Mouse (Mus musculus): ENCODE data around the gene Lrrc8d.

Lrrc8d gene

GRCm38 (mm10) chr5:105699141-105700069 lies at the start of gene Lrrc8d:
TSS of gene Lrrc8d (plus strand) at chr5:105699969.
- peak; percentile 94 for DNase-seq

GRCm38 (mm10) chr5:105650728-105651479 lies 48.9 kb upstream of the Lrrc8d start:
- DNase-seq, result no peak

GRCm38 (mm10) chr5:105651561-105651991 lies 48.2 kb upstream of the Lrrc8d start:
- peak; percentile 19 for DNase-seq

DNA sequence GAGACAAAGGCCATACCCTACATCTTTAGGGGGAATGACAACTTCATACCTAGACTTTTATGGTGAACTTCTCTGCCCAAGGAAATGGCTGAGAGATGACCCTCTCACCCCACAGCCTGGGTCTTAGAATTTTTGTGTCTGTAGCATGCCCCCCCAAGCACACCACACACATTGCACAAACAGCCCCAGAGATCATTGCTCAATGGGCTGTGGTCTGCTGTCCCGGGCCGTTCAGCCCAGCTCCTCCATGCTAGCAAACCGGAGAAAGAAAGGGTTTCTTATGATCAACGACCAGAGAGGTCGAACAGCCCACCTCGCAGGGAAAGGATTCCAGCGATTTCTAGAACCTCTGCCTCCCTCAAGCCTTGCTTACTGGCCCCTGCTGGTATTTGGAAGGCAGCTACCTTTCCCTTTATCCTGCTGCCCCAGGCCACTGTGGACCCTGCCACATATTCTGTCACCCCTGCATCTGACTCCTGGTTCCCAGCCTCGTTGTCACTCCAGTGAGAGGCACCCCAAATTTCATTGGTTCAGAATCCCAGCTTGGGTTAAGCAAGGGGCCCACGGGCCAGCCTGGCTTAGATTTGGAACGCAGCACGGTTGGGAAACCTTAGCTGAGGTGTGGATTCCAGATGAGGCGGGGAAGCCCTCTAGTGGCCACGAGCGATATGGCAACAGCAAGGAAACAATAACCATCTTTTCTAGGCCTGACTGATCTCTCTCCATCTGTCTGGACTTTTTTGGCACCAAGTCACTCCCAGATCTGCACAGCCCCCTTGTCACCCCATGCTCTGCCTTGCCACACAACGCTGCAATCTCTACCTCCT lies 45.3 kb upstream of the Lrrc8d start:
- peak; percentile 59 for DNase-seq

DNA sequence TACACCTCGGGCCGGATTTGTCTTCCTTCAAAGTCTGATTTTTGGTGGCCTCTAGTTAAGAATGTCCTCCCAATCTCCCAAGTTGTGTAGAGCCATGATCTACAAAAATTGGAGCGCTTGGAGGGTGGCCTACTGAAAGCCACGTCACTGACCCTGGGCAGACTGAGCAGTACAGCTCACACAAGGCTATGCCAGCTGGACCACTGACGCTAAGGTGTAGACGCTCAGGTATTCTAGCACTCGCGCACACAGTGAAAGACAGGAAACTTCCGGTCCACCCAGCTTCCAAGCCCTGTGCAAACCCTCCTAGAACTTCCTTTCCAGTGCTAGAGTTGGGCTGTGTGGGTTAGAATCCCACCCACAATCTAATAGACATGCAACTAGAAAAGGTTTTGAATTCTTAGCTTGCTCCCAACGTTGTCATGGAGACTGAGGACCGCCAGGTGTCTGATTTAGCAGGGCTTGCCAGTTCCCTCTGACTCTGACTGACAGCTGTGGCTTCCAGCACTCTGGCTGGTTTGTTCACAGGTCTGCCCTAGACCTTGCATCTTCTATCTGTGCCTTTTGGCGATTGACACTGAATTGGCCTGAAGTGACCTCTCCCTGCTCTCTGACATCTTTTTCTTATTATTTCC lies 44.6 kb upstream of the Lrrc8d start:
- no peak for DNase-seq

DNA sequence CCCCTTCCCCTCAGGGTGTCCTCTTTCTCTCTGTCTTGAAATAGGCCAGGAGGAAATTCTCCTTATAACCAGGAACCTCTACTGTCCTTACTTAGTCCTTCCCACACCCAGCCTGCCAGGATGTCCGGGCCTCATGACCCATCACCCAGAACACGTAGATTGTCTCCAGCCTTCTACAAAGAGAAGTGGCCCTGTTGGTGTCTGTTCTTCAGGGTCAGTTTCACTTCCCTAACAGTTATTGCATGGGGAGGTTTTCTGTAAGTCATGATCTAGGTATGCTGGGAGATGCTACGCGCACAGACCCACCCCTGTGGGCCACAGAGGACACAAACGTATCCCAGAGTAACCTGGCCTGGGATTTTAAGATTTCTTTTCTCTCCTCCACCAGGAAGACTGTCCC lies 37.9 kb upstream of the Lrrc8d start:
- DNase-seq, result no peak

DNA sequence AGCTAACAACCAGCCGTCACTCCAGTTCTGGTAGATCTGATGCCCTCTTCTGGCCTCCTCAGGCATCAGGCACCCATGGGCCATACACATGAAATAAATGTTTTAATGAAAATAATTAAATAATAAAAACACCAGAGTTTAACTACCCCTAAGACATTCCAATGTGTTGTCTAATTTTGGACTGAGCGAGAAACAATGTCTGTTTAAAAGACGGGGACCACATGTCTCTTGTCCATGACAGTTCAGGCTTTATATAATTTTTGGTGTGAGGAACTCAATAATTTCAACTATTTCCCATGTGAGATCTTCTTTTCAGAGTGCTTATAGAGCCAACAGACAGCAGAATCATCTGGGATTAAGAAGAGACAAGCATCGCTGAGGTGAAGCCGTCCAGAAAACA lies 32.8 kb upstream of the Lrrc8d start:
- DNase-seq, result no peak

GRCm38 (mm10) chr5:105667411-105667810 lies 32.4 kb upstream of the Lrrc8d start:
- no peak for DNase-seq

DNA sequence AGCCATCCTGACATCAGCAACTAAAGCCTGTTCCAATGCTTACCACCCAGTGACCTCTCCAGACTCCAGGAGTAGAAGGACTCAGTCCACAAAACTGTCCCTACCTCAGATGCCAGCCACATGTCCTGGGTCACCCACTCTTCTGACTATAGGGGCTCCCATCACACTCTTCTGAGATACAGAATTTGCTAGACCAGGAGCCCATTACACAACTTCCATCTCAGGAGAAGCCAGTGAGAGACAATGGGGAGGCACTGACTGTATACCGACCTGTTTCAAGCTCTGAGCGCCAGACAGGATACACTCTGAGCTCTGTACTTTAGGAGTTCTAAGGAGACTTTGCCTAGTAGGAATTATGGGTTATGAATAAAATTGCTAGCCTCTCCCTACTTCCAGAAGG lies 30.7 kb upstream of the Lrrc8d start:
- no peak for DNase-seq

DNA sequence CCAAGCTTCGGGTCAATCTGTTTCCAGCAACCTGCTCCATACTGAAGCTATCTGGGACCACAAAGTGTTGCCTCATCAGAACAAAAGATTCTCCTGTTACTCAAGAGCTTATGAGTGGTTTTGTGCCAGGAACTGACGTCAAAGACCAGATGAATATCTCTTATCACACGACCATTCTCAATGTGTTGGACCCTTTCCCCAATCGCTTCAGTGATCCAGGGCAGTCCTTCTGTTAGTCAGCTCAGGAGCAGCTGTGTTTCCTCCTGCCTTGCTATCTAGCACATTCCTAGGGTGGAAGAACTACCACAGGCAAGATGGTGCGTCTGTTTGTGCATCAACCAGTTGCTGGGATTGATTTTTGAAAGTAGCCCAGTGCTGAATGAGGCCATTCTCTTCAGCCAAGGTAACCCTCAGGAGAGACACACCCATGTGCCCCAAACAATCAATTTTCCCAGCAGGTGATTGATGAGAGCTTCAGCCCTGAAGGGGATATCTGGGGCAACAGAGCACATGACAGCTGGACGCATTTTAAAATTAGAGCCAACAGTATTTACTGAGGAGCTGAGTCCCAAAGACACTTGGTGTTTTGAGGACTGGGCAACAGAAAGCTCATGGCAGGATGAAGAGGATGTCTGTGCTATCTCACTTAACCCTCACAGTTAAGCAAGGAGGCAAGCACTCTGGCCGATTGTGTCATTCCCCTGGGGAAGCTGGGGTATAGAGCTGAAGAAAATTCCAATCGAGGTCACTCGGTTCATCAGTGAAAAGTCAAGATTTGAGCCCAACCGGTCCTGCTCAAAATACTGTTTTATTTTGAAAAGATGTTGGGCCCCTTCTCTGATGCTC lies 30.0 kb upstream of the Lrrc8d start:
- no peak for DNase-seq

DNA sequence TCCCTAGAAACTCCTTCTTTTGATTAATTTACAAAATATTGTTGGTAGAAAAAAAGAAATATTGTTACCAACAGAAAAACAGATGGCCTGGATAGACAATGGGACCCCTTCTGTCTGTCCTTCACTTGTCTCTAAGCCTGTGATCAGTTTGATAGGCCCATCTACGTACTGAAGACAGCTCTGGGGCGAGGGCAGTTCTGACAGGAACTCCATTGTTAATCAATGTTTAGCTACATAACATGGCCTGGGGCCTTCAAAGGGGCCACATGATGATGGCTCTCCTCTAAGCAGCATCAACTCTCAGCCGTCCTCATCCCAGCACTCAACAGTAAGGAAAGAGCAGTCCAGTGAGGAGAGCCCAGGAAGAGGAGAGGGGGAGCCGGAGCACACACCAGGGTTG lies 27.4 kb upstream of the Lrrc8d start:
- DNase-seq, result no peak

GRCm38 (mm10) chr5:105675511-105675910 lies 24.3 kb upstream of the Lrrc8d start:
- no peak for DNase-seq

- no peak for DNase-seq
Observed at GRCm38 (mm10) chr5:105677071-105677470, 22.7 kb upstream of the Lrrc8d start.

- DNase-seq, result no peak
Observed at GRCm38 (mm10) chr5:105678243-105678642, 21.5 kb upstream of the Lrrc8d start.

- DNase-seq, result no peak
Observed at GRCm38 (mm10) chr5:105679261-105679660, 20.5 kb upstream of the Lrrc8d start.

DNA sequence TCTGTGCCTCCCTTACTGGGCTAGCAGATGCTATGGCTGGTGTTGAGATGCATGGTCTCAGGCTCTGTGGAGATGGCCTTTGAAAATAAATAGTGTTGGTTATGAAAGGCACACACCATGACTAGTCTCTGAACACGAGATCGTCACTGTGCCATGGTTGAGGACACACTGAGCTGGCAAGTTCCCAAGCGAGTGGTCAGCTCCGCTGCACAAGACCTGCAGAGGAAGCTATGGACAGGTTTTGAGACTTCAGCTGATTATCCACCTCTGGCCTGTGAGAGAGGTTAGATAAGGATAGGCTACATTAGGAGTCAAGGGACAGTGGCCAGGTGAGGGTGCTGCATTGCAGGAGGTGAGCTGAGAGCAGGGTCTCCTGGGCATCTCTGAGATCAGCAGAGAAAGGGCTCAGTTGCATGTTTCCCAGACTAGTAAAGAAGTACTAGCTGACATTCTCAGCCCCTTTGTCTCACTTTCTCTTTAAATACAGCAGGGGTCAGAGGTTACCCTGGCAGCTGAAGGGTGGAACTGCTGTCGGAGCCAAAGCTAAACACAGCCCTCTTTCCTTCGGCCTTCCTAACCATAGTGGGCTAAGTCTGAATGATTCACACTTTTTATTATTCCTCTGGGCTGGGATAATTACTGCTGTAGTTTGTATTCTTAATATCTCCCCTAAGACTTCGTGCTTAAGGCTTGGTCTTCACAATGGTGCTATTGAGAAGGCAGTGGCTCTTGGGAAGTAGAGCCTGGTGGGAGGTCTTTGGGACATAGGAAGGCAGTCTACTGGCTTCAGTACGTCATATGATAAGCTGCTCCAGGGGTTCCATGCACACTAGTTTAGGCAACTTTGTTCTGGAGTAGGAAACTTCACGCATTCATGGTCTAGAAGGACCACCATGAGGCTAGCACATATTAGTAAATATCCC lies 19.6 kb upstream of the Lrrc8d start:
- no peak for DNase-seq

- DNase-seq, result no peak
Observed at GRCm38 (mm10) chr5:105682143-105682611, 17.6 kb upstream of the Lrrc8d start.

DNA sequence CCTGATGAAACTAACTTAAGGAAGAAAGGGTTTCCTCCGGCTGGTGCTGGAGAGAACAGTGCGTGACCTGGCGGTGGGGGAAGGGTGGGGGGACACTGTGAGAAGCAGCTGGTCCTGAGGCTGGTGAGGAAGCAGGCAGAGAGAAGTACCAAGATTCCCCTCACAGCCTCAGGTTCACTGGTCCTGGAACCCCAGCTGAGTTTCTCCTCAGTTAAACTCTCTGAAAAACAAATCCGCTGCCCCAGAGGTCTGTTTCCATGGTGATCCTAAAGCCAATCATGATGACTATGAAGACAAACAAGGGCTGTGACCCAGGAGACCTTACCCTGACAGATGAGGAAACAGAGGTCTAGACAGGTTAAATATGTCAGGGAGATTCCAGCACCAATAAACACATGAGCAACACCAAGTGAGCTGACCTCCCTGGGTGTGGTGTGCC lies 15.8 kb upstream of the Lrrc8d start:
- no peak for DNase-seq

GRCm38 (mm10) chr5:105684861-105685600 lies 14.7 kb upstream of the Lrrc8d start:
- DNase-seq, result peak; percentile 64

Data from kidney, adult 11 months (tissue).